ENCODE assay signal across 17 mouse cellular contexts in genomic region chr7:139158549-139158948, GRCm38 (mm10). TPM values are rescaled to one million over a fixed set of nuclear protein-coding genes. Genes with fewer than 3 reads are reported as not detected.
DNase-seq lines count a peak whose midpoint lies in the region; ATAC-seq and TF ChIP-seq lines count a peak whose summit lies in the region.
"Had no signal": no experiment of that assay in that cellular context is flagged by ENCODE, and none has a peak within 500 bp of the region (broad histone marks: within the 10 kb centered on the region; RNA-seq: fewer than 3 reads in every experiment).

No protein-coding gene starts in this region.

- H3K9ac ChIP-seq in forebrain, embryonic 14.5 days (ENCODE audit: low read length) = no peak overlapping the region
- H3K9ac ChIP-seq: forebrain, embryonic 13.5 days; intestine, embryonic 15.5 days; kidney, embryonic 15.5 days; lung, embryonic 15.5 days had no signal

- WGBS in forebrain, embryonic 14.5 days = 85% methylated on average over 7 of the region's 7 CpGs

- no peaks in the 10 kb centered on the region for H3K27me3 ChIP-seq in forebrain, embryonic 14.5 days (replicated peaks; ENCODE audit: control insufficient read depth, insufficient read depth, low read length)
- H3K27me3 ChIP-seq: forebrain, embryonic 13.5 days; kidney, embryonic 15.5 days; lung, embryonic 15.5 days had no signal

- H3K9me3 ChIP-seq in forebrain, embryonic 14.5 days (replicated peaks; ENCODE audit: control insufficient read depth, low read length) = no peaks in the 10 kb centered on the region
- H3K9me3 ChIP-seq: forebrain, embryonic 13.5 days; intestine, embryonic 15.5 days; kidney, embryonic 15.5 days; lung, embryonic 15.5 days had no signal

- intact Hi-C loops in left cerebral cortex, postnatal 36 days (cut with DNase I) = no loop called here

- H3K4me1 ChIP-seq in forebrain, embryonic 14.5 days (ENCODE audit: control insufficient read depth, insufficient read depth, low read length) = peaks cover 5% of the 10 kb centered on the region; the same call in 1 of the 2 replicates
- H3K4me1 ChIP-seq: intestine, embryonic 15.5 days; lung, embryonic 15.5 days had no signal

- peak in 1 of 2 experiments; percentile 51 for DNase-seq in layer of hippocampus, adult 2 months (ENCODE audit: low spot score in 2 of 2)
- no peak for DNase-seq in layer of hippocampus, adult 9-10 months (ENCODE audit: low spot score)
- peak; percentile 80 for DNase-seq in right cerebral cortex, adult 18-20 months
- DNase-seq in right cerebral cortex, postnatal 4 days = no peak
- DNase-seq in left cerebral cortex, postnatal 36 days (ENCODE audit: low spot score in 2 of 2) = peak; percentile 57 to 61
- DNase-seq in forebrain, embryonic 14.5 days (ENCODE audit: low spot score) = no peak
- no peak for DNase-seq in kidney, postnatal 36 days
- DNase-seq: adrenal gland, adult 8-10 months; gastrocnemius, postnatal 36 days had no signal

- TF ChIP-seq CTCF in layer of hippocampus, adult 2 months (conservative IDR thresholded peaks at IDR 0.05) = no peak

- H3K36me3 ChIP-seq in forebrain, embryonic 14.5 days (ENCODE audit: control insufficient read depth, insufficient read depth, low read length) = no peaks in the 10 kb centered on the region
- H3K36me3 ChIP-seq: intestine, embryonic 15.5 days; kidney, embryonic 15.5 days; lung, embryonic 15.5 days had no signal

- no peak overlapping the region for H3K4me2 ChIP-seq in forebrain, embryonic 14.5 days (ENCODE audit: low read length)
- H3K4me2 ChIP-seq: forebrain, embryonic 13.5 days; heart, embryonic 11.5 days; intestine, embryonic 15.5 days; kidney, embryonic 15.5 days; liver, embryonic 11.5 days; lung, embryonic 15.5 days had no signal

- ATAC-seq in forebrain, embryonic 14.5 days = no peak
- ATAC-seq: forebrain, embryonic 13.5 days; intestine, embryonic 15.5 days had no signal

- H3K27ac ChIP-seq in layer of hippocampus, adult 2 months = peak overlapping the region; percentile 90
- H3K27ac ChIP-seq in forebrain, embryonic 14.5 days (ENCODE audit: low read depth, low read length) = no peak overlapping the region
- H3K27ac ChIP-seq: forebrain, embryonic 13.5 days; intestine, embryonic 15.5 days; kidney, embryonic 15.5 days; lung, embryonic 15.5 days had no signal

- H3K4me3 ChIP-seq in layer of hippocampus, adult 2 months = no peak overlapping the region
- H3K4me3 ChIP-seq in forebrain, embryonic 14.5 days (ENCODE audit: low read depth, low read length) = no peak overlapping the region
- H3K4me3 ChIP-seq: forebrain, embryonic 13.5 days; intestine, embryonic 15.5 days; kidney, embryonic 15.5 days; lung, embryonic 15.5 days; myocyte had no signal

RNA-seq across cellular contexts. Expression of gene Lrrc27, which starts 54.2 kb away (rescaled TPM):
- total RNA-seq in layer of hippocampus, adult 2 months (2021) = 1 to 10 TPM; 6.8 to 6.9 TPM
- total RNA-seq in left cerebral cortex, postnatal 36 days (2021) = 1 to 10 TPM; 6.4 TPM
- 4.8 and 4.9 TPM in 2 replicates for polyA plus RNA-seq in forebrain, embryonic 14.5 days (2014; fragmentation: Nextera tagmentation; extraction: Ambion mirVana)

RNA-seq across cellular contexts. Expression of gene Stk32c, which starts 54.6 kb away (rescaled TPM):
- 100 to 1,000 TPM; 102 to 105 TPM for total RNA-seq in layer of hippocampus, adult 2 months (2021)
- 100 to 1,000 TPM; 182 to 198 TPM for total RNA-seq in left cerebral cortex, postnatal 36 days (2021)
- polyA plus RNA-seq in forebrain, embryonic 14.5 days (2014; fragmentation: Nextera tagmentation; extraction: Ambion mirVana) = 1.5 TPM in 2 replicates
- polyA plus RNA-seq: heart, embryonic 11.5 days; liver, embryonic 11.5 days; thymus, postnatal 0 days had no signal

Comparison
In these comparisons a context has a peak if more than half of its experiments do, and no peak if none do; other contexts are left out.
1. DNase-seq: peak in right cerebral cortex, adult 18-20 months (single experiment) and left cerebral cortex, postnatal 36 days (2 of 2); none in layer of hippocampus, adult 9-10 months (single experiment), right cerebral cortex, postnatal 4 days (single experiment), forebrain, embryonic 14.5 days (single experiment) and kidney, postnatal 36 days (0 of 2).